Comparison of ENCODE assay signal across 11 mouse cellular contexts in genomic region chr12:110504793-110505192, GRCm38 (mm10). TPM values are rescaled to one million over a fixed set of nuclear protein-coding genes. Genes with fewer than 3 reads are reported as not detected.
A peak's percentile ranks its signal among the peaks of the same experiment; 100 is the strongest.
DNase-seq lines count a peak whose midpoint lies in the region; ATAC-seq lines count a peak whose summit lies in the region.
"Had no signal": no experiment of that assay in that cellular context is flagged by ENCODE, and none has a peak within 500 bp of the region (broad histone marks: within the 10 kb centered on the region; RNA-seq: fewer than 3 reads in every experiment).

No protein-coding gene starts in this region.

- DNase-seq in heart, adult 8-10 months (ENCODE audit: low spot score): no peak
- no peak for DNase-seq in midbrain, embryonic 10.5 days (ENCODE audit: low spot score)
- no peak for DNase-seq in cerebellum, adult 9-11 months
- no peak for DNase-seq in testis, postnatal 10 days (ENCODE audit: low spot score)

- no peaks in the 10 kb centered on the region for H3K27me3 ChIP-seq in heart, embryonic 12.5 days (replicated peaks)
- H3K27me3 ChIP-seq in midbrain, embryonic 10.5 days (ENCODE audit: low read depth, poor library complexity, severe bottlenecking): no peaks in the 10 kb centered on the region
- no peaks in the 10 kb centered on the region for H3K27me3 ChIP-seq in midbrain, embryonic 16.5 days (ENCODE audit: control insufficient read depth, insufficient read depth, low read depth, low read length)
- no peaks in the 10 kb centered on the region for H3K27me3 ChIP-seq in stomach, embryonic 14.5 days (ENCODE audit: control insufficient read depth, insufficient read depth, low read length)
- H3K27me3 ChIP-seq: lung, embryonic 15.5 days; neural tube, embryonic 13.5 days had no signal

- no peak overlapping the region for H3K4me3 ChIP-seq in heart, embryonic 12.5 days
- no peak overlapping the region for H3K4me3 ChIP-seq in midbrain, embryonic 10.5 days
- no peak overlapping the region for H3K4me3 ChIP-seq in midbrain, embryonic 16.5 days (ENCODE audit: low read depth, low read length)
- H3K4me3 ChIP-seq in stomach, embryonic 14.5 days (ENCODE audit: low read depth, low read length): no peak overlapping the region
- H3K4me3 ChIP-seq: lung, embryonic 15.5 days; neural tube, embryonic 13.5 days had no signal

- no peaks in the 10 kb centered on the region for H3K9me3 ChIP-seq in heart, embryonic 12.5 days (replicated peaks)
- no peaks in the 10 kb centered on the region for H3K9me3 ChIP-seq in midbrain, embryonic 10.5 days (replicated peaks)
- no peaks in the 10 kb centered on the region for H3K9me3 ChIP-seq in midbrain, embryonic 16.5 days (replicated peaks; ENCODE audit: control insufficient read depth, low read length, poor library complexity, severe bottlenecking)
- H3K9me3 ChIP-seq in stomach, embryonic 14.5 days (ENCODE audit: control insufficient read depth, low read depth, low read length): no peaks in the 10 kb centered on the region
- H3K9me3 ChIP-seq: lung, embryonic 15.5 days; neural tube, embryonic 13.5 days had no signal

- H3K4me2 ChIP-seq in heart, embryonic 12.5 days: 0 out of 2 replicates have a peak overlapping the region, but pooled peaks have one; percentile 32
- no peak overlapping the region for H3K4me2 ChIP-seq in midbrain, embryonic 16.5 days (ENCODE audit: low read length)
- H3K4me2 ChIP-seq in stomach, embryonic 14.5 days (replicated peaks; ENCODE audit: low read depth, low read length): no peak overlapping the region
- H3K4me2 ChIP-seq: lung, embryonic 15.5 days; neural tube, embryonic 13.5 days had no signal

- 29% methylated on average over 3 of the region's 3 CpGs for WGBS in heart, embryonic 12.5 days
- WGBS in midbrain, embryonic 10.5 days: 55% methylated on average over 3 of the region's 3 CpGs
- 43% methylated on average over 3 of the region's 3 CpGs for WGBS in midbrain, embryonic 16.5 days
- 32% methylated on average over 3 of the region's 3 CpGs for WGBS in stomach, embryonic 14.5 days

- H3K4me1 ChIP-seq in heart, embryonic 12.5 days (replicated peaks): peaks cover 86% of the 10 kb centered on the region
- H3K4me1 ChIP-seq in midbrain, embryonic 10.5 days: peaks cover 35% of the 10 kb centered on the region
- H3K4me1 ChIP-seq in midbrain, embryonic 16.5 days (ENCODE audit: control insufficient read depth, insufficient read depth, low read length): peaks cover 5% of the 10 kb centered on the region; the same call in 1 of the 2 replicates
- H3K4me1 ChIP-seq in stomach, embryonic 14.5 days (ENCODE audit: control insufficient read depth, insufficient read depth, low read length): peaks cover 19% of the 10 kb centered on the region

- H3K27ac ChIP-seq in heart, embryonic 12.5 days (ENCODE audit: poor library complexity, severe bottlenecking): peak overlapping the region; percentile 71
- peak overlapping the region; percentile 52; the same call in 1 of the 2 replicates for H3K27ac ChIP-seq in midbrain, embryonic 10.5 days (replicated peaks)
- no peak overlapping the region for H3K27ac ChIP-seq in midbrain, embryonic 16.5 days (ENCODE audit: low read length)
- H3K27ac ChIP-seq in stomach, embryonic 14.5 days (ENCODE audit: low read length): peak overlapping the region; percentile 48; the same call in 1 of the 2 replicates
- H3K27ac ChIP-seq: hindbrain, postnatal 0 days; lung, embryonic 15.5 days; neural tube, embryonic 13.5 days had no signal

- H3K9ac ChIP-seq in heart, embryonic 12.5 days: peak overlapping the region; percentile 43; the same call in 1 of the 2 replicates
- H3K9ac ChIP-seq in midbrain, embryonic 16.5 days (ENCODE audit: low read depth, low read length): no peak overlapping the region
- H3K9ac ChIP-seq in stomach, embryonic 14.5 days (replicated peaks; ENCODE audit: low read depth, low read length): no peak overlapping the region
- H3K9ac ChIP-seq: lung, embryonic 15.5 days; neural tube, embryonic 13.5 days had no signal

- H3K36me3 ChIP-seq in heart, embryonic 12.5 days: no peaks in the 10 kb centered on the region
- H3K36me3 ChIP-seq in midbrain, embryonic 10.5 days: peaks cover 6% of the 10 kb centered on the region
- no peaks in the 10 kb centered on the region for H3K36me3 ChIP-seq in midbrain, embryonic 16.5 days (ENCODE audit: control insufficient read depth, insufficient read depth, low read length)
- H3K36me3 ChIP-seq in stomach, embryonic 14.5 days (ENCODE audit: control insufficient read depth, insufficient read depth, low read length): no peaks in the 10 kb centered on the region
- H3K36me3 ChIP-seq: lung, embryonic 15.5 days; neural tube, embryonic 13.5 days had no signal

- peak; percentile 26; the same call in 1 of the 2 replicates for ATAC-seq in heart, embryonic 12.5 days (ENCODE audit: insufficient number of reproducible peaks, low FRiP score)
- no peak for ATAC-seq in midbrain, embryonic 16.5 days
- peak; percentile 60 for ATAC-seq in activated CD4-positive, CD25-positive, alpha-beta regulatory T cell, adult 4 months
- no peak for ATAC-seq in stomach, embryonic 14.5 days (ENCODE audit: insufficient number of reproducible peaks, insufficient read depth, low FRiP score, low read depth)
- ATAC-seq: hindbrain, postnatal 0 days had no signal

RNA-seq across cellular contexts. Expression of gene Ppp2r5c, which starts 57.9 kb away (rescaled TPM):
- 142 and 147 TPM in 2 replicates for polyA plus RNA-seq in heart, embryonic 12.5 days (2016; fragmentation: Nextera tagmentation; extraction: Ambion mirVana)
- total RNA-seq in heart, adult 8-10 months (2022): 10 to 100 TPM; 88.9 to 96.8 (median 93.6) TPM
- polyA plus RNA-seq in midbrain, embryonic 10.5 days (2016; fragmentation: Nextera tagmentation; extraction: Ambion mirVana): 142 and 155 TPM in 2 replicates
- 144 and 147 TPM in 2 replicates for polyA plus RNA-seq in midbrain, embryonic 16.5 days (2015; fragmentation: Nextera tagmentation; extraction: Ambion mirVana)
- 100 to 1,000 TPM; 583 to 590 TPM for polyA plus RNA-seq in activated CD4-positive, CD25-positive, alpha-beta regulatory T cell, adult 4 months (2017; shearing (Covaris generic))
- 168 and 181 TPM in 2 replicates for polyA plus RNA-seq in stomach, embryonic 14.5 days (2014; fragmentation: Nextera tagmentation; extraction: Ambion mirVana)

Comparison
In these comparisons a context has a peak if more than half of its experiments do, and no peak if none do; other contexts are left out.
1. ATAC-seq: peak in heart, embryonic 12.5 days (single experiment) and activated CD4-positive, CD25-positive, alpha-beta regulatory T cell, adult 4 months (single experiment); none in midbrain, embryonic 16.5 days (single experiment) and stomach, embryonic 14.5 days (single experiment).